Mouse (Mus musculus) bone marrow macrophage, adult 2 months (primary cell): ENCODE measurements at regions not wholly inside any gene's neighbourhood (a gene's known extent, or its start where the extent isn't known, plus 50 kb on each side); places are given as distances from the start of the nearest gene placed in this dataset.

Experiments used
- CTCF ChIP-seq: IDR thresholded peaks from 2 replicates; pipeline ENCODE4 v1.5.1; 2012; ENCODE audit warnings: low read depth, mild to moderate bottlenecking, low read length, moderate library complexity
- POLR2A ChIP-seq: IDR thresholded peaks from 2 replicates; pipeline ENCODE4 v1.6.1; 2012; ENCODE audit warnings: mild to moderate bottlenecking, low read depth, low read length, borderline replicate concordance

GRCm38 (mm10) chr16:87278518-87278917 lies 75.5 kb upstream of the N6amt1 start:
- TF ChIP-seq CTCF (no peak), POLR2A (no peak)
